Mouse (Mus musculus): ENCODE measurements around the gene Rbms2.
A peak's percentile ranks its signal among the peaks of the same experiment; 100 is the strongest.

DNA sequence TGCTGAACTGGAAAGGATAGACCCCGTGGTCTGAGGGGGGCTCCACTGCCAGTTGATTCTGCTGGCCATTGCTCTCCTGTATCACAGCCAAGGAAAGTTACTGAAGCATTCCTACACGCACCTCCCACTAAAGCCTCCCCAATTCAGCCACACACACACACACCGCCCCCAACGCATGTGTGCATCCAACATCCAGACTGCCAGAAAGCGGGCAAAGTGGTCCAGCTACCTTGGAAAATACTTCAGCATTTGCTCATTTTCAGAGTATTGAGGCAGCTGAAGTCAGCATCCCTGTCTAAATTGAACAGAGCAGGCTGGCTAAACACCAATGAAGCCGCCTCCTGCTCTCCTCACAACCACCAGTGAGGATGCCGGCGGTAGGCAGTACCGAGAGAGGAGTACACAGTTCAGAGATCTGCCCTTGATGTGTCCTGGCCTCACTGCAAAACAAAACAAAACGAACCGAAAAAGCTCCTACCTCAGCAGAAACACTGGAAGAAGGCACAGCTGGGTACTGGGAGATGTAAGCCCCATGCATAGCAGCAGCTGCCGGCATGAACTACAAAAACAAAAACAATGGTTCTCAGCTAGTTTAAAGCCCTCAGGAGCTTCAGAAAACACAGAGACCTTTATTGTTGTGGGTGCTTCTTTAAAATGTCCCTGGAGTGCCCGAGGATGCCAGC, 46.3 kb downstream of the Rbms2 start:
- TF ChIP-seq CHD2 (IDR thresholded peaks at IDR 0.05; ENCODE audit: low read depth, low read length) (no peak), MAFK (IDR thresholded peaks at IDR 0.05; ENCODE audit: insufficient read depth, low read depth, low read length) (peak; percentile 52; the same call in 1 of the 2 replicates), HCFC1 (IDR thresholded peaks at IDR 0.05; ENCODE audit: borderline replicate concordance, insufficient read depth, low read length) (no peak)

All from ES-E14 (cell line).